Mouse (Mus musculus) heart, adult 11 months (tissue): ENCODE results near the gene Nos1.

ENCODE experiments used
- DNase-seq: peaks from one replicate; pipeline ENCODE4 v3.0.0; 2022

The Nos1 gene

DNA sequence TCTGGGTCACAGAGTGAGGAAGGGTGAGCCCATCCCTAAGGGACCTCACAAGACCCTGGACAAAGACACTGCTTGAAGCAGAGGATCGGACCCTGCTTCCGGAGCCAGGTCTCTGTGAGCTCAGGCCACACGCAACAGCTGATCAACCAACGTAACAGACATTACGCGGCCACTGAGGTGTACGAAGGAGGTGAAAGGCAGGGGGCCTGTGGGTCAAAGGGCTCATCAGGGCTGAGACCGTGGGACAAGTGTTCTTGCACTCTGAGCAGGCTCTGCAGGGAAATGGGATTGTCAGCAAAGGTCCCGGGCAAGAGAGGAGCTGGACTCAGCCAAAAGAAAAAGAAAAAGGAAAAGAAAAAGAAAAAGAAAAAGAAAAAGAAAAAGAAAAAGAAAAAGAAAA is 186.1 kb downstream of the Nos1 start:
- DNase-seq = no peak

DNA sequence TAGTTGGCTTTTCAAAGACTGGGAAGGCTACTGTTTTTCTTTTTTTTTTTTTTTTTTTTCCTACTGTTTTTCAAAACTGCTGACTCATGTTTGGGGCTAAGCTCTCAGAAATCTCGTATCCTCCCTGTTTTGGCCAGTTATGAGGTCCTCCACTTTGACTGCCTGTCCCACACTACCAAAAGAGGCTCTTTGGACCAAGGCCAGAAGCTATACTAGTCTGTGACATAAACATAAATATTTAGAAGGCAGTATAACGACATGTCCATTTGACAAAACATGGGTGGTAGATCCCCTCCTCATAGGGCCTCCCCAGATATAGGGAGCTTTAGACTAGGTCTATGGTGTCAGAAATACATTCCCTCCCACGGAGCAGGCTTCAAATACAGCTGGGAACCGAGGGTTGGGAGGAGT is 186.8 kb downstream of the Nos1 start:
- DNase-seq = no peak

DNA sequence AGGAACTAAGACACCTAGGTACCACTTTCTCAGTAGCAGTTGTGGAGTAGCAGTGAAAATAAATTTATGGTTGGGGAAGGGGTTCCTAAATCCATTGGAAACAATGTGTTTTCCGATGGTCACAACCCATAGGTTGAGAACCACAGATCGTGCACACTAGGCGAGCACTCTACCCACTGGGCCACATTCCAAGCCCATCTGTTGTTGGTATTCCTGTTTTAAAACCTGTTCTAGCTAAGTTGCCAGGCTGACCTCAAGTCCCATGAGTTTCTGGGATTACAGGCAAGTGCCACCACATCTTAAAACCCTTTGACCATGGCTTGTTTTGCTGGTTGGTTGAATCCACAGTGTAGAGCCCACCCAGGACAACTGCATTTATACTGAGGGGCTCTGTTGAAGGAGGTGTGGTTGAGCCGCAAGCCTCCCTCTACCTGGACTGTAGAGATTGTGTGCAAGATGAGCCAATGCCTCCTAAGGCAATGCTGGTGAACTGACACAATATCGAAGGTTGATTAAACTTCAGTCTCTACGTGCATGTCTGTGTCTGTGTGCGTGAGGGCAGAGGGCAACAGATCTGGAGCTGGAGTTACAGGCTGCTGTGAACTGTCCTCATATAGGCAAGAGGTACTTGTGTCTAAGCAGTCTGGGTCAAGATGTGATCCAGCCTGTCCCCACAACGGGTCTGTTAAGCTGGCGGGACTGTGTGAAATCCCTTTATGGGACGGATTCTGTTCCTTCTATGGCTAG is 189.0 kb downstream of the Nos1 start:
- no peak for DNase-seq

DNA sequence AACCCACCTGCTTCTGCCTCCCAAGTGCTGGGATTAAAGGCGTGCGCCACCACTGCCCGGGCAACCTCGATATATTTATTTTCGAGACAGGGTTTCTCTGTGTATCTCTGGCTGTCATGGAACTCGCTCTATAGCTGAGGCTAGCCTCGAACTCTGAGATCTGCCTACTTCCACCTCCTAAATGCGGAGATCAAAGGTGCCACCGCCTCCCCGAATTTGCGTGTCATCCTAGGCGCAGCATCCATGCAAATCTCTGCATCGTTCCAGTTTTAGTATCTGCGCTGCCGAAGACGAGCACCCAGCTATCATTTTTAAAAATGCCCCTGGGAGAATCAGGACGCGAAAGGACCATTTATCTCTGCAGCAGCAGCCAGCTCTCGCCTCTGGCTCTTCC is 195.4 kb downstream of the Nos1 start:
- DNase-seq = no peak

DNA sequence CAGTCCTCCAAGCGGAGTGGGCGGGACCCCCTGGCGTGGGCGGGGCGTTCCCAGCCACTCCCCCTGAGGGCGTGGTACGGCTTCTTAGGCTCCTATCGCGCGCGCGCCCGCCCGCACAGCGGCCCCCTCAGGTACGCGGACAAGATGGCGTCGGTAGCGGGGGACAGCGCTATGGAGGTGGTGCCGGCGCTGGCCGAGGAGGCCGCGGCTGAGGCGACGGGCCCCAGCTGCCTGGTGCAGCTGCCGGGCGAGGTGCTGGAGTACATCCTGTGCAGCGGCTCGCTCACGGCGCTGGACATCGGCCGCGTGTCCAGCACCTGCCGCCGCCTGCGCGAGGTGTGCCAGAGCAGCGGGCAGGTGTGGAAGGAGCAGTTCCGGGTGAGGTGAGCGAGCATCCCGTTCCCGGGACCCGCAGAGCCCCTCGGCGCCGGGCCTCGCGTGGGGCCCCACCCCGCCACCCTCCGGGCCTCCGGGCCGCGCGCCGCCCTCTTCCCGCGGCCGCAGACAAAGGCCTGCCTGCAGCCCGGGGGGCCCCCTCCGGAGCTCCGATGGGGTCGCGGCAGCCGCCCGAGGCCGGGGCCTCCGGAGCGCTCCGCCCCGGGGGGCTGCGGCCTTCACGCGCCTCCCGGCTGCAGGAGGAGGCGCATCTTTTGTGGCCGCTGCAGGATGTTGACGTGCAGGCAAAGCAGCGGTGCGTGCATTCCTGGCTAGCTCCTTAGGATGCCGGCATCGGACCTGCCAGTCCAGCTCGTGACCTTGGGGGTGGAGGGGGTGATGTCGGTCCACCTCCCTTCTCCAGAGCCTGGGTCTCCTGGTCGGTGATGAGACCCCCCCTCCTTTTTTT is 196.0 kb downstream of the Nos1 start, which contains the start of gene Fbxo21:
Gene Fbxo21 (plus strand): TSS at position 74 of the 844 bp plus-strand sequence.
- DNase-seq = peak; percentile 100

DNA sequence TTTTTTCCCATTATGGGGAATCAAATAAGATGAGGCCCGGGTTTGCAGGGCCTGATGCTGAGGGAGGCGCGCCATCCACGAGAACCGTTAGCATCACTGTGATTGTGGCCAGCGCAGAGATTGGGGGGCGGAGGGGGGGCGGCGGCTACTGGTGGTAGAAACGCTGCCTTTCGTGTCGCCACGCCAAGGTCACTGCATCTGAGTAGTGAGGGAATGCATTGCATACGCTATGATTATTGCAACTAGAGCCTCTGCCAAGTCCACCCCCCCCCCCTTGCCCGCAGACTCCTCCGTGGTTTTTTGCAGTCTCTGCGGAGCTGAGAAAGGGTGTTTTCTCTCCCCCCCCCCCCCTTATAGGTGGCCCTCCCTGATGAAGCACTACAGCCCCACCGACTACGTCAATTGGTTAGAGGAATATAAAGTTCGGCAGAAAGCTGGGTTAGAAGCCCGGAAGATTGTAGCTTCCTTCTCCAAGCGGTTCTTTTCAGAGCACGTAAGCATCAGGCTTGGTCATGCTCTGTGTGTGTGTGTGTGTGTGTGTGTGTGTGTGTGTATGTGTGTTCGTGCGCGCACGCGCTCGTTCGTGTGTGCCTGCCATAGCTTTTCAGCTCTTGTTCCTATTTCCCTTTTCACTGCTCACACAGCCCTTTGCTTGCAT is 196.8 kb downstream of the Nos1 start:
- peak; percentile 92 for DNase-seq

DNA sequence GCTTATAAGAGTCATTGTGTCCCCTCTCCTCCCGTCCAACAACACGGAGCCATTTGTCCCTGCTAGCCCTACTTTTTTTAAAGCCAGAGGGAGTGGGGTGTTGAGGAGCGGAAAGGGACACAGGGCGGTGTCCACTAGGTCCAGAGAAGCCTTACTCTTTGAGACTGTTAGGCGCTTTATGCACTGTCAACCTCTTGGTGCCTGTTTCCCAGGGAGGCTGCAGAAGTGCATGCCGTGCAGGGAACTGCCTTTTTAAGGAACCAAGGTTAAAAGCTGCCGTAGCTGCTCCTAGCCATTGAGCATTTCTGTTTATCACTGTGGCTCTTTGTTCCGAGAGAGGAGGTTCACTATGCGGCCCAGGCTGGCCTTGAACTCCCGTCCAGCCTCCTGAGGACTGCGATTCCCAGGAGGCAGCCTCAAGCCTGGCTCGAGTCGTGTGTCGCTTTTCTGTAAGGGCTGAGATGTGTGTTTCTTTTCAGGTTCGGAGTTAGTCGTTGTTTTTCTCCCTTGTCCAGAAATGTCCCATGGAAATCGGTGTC is 197.4 kb downstream of the Nos1 start:
- no peak for DNase-seq

DNA sequence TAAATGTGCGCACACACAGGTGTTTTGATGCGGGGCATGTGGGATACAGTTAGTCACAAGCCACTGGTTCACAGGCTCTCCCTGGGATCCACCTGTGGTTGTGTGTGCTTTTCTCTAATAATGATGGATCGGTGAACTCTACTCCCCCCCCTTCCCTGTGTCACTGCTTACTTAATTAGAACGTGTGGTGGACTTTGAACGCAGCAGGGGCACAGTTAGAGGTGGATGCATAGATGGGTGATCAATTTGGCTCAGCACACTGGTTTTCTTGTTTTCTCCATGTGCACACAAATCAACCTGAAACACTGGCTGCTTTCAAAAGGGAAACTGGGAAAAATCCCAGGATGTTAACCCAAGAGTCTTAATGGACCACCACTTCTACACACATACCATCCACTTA is 198.2 kb downstream of the Nos1 start:
- no peak for DNase-seq

DNA sequence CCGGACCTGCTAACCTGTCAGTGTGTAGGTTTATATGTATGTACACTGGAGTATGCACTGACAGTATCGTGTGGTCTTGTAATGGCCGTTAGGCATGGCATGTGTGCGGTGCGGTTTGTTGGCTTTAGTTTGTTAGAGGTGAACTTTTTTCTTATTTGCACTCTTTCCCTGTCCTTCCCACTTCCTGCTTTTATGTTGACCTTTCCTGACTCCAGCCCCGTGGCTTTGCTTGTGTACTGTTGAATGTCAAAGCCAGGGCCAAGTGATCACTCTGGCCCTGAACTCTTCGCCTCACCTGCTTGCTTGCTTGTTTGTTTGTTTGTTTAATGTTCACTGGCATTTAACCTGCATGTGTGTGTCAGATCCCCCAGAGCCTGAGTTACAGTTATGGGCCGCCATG is 200.1 kb downstream of the Nos1 start:
- no peak for DNase-seq

DNA sequence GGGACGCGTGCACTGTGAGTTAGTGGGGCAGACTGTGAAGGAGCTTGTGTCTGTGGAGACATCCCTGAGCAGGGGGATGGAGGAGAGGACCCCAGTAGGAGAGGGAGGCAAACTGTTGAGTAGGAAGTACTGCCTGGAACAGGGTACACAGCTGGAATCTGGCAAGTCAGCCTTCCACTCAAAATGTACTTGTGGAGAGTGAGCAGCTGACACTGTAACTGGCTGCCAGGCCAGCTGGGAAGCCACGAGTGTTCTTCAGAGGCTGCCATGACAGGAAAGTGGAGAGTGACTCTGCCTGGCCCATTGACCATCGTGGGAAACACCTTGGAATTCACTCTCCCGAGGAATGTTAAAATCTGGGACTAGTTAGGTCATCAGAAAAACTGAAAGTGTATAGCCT is 201.1 kb downstream of the Nos1 start:
- DNase-seq = no peak

DNA sequence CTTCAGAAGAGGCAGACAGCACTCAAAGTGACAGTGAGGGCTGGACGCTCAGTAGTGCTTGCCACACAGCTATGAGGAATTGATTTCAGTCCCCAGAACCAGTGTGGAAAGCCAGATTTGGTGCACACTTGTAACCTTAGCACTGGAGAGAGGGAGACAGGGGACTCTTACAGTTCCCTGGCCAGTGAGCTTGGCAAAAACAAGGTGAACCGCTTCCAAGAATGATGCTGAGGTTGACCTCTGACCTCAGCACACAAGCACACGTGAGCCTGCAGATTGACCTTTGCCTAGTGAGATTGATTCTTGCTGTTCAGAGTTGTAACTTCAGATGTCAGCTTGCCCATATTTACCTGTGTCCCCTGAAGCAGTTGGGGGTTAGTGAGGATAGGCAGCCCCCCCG is 205.5 kb downstream of the Nos1 start:
- DNase-seq = no peak

DNA sequence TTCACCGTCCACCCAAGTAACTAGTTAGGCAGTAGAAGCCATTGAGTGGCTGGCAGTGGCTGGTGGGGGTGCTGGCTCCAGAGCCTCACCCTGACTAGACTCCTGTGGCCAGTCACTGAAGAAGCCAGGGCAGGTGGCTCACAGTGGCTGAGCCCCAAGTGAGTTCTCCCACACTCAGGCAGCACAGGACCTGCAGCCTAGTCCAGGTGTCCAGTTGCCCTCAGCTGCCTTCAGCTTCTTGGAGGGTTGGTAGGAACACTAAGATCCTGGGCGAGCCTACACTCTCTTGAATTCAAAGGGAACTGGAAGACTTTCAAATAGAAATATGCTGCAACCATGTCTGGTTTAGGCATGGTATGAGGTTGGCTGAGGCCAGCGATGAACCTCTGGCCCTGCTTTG is 207.1 kb downstream of the Nos1 start:
- DNase-seq = no peak

DNA sequence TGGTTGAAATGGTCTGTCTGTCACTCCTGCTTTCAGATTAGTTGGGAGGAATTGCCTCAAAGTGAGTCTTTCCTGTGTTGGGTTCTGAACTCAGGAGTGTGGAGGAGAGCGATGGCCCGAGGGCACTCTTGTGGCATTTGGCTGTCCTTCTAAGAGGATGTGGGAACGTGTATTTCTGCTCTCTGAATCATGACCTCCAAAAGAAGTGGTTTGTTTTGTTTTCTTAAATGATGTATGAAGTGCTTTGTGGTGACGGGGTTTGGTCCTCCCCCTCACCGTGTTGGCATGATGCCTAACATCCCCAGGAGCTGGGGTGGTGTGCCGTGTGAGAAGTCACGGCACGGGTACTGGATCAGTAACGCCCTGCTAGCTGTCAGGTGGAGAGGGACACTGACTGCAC is 207.5 kb downstream of the Nos1 start:
- no peak for DNase-seq

DNA sequence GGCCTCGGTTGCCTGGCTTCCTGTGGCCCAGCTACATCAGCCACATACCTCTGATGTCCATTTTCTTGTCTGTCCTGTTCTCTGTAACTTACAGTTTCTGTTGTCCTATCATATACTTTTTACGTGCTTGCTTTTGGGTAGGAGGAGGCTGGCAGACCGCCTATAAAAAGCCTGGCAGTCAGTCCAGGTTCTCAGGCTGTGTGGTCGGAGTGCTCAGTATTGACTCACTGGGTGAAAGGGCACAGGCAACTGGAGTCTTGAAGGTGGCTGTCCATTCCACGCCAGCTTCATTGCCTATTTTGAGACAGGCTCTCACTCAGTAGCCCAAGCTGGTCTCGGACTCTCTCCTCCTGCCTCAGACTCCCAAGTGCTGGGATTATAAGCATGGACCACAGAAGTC is 208.9 kb downstream of the Nos1 start:
- DNase-seq = peak; percentile 97

DNA sequence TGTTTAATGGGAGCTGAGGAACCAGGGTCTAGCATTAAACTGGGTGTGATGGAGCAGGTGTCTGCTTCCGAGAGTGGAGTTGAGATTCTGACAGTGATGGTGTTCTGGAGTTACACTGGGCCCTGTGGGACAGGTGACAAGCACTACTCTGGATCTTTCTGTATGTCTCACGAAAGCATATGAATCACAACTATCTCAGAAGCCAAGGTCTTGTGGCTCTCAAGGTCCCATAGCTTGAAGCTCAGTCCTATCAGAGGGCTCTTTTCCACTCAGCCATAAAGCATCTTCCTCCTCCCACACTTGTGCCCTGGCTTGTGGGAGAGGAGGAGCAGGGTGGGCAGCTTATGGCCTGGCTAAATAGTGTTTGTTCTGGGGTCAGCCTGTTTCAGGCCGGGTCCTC is 210.1 kb downstream of the Nos1 start:
- DNase-seq = no peak

DNA sequence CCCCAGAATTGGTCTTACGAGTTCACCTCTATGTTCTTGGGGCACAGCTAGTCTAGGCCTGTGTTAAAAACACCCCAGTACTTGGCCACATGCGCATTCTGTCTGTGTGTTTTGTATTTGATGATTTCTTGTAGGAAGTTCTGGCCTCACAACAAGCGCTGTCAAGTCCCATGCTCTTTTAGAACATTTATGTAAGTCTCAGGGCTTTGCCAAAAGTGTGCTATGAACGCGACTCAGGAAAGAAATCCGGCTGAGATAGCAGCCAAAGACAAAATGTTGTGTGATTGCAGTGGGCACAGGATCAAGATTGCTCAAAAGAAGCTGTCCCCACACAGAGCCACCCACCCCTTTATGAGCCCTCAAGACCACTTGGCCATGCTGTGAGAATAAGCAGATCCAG is 212.7 kb downstream of the Nos1 start:
- no peak for DNase-seq

DNA sequence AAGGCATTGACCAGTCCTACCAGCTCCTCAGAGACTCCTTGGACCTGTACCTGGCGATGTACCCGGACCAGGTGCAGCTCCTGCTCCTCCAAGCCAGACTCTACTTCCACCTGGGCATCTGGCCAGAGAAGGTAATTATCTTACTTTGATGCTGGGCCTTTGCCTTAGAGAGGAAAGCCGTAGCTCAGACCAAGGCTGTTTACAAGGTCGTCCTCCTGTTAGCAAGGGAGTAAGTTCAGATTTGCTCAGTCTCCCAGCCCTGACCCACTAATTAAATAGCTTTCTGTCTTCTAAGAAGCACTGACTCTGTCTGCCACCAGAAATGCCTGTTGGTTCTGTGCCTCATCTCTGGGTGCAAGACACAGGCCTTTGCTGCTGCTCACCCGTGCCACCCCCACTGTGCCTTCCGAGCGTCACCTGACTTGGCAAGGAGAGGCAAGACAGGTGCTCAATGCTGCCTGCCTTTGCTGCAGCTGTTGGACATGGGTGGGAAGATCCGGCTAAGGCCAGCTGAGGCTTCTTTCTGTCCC is 214.6 kb downstream of the Nos1 start:
- DNase-seq = no peak

DNA sequence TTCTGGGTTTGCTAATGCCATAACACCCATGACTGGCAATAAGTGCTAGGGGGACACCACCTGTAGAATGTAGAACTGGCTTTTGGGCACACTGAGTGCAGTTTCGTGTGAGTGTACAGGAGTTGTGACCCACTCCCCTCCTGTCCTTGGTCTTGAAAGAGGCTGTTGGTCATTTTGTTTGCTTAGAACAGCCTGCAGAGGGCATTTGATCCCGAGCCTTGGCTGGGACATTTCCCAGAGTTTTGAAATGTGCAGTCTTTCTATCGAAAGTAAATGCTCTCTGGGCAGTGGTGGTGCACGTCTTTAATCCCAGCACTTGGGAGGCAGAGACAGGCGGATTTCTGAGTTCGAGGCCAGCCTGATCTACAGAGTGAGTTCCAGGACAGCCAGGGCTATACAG is 215.1 kb downstream of the Nos1 start:
- no peak for DNase-seq

DNA sequence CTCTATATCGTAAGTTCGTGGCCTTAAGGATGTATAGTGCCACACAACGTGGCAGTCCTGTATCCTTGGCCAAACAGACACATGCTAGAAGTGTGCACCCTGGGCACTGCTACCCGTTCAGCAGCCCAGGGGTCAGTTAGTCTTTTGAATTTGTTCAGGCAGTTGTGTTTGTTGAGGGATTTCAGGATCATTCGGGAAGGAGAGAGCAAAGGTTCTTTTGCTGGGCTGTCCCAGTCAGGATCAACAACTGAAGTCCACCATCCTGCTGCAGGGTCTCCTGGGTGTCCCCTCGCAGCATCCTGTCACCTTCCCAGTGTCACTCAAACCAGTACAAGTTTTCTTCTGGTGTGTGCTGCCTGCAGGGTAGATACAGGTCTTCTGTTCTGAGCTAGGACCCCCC is 215.7 kb downstream of the Nos1 start:
- DNase-seq = no peak

DNA sequence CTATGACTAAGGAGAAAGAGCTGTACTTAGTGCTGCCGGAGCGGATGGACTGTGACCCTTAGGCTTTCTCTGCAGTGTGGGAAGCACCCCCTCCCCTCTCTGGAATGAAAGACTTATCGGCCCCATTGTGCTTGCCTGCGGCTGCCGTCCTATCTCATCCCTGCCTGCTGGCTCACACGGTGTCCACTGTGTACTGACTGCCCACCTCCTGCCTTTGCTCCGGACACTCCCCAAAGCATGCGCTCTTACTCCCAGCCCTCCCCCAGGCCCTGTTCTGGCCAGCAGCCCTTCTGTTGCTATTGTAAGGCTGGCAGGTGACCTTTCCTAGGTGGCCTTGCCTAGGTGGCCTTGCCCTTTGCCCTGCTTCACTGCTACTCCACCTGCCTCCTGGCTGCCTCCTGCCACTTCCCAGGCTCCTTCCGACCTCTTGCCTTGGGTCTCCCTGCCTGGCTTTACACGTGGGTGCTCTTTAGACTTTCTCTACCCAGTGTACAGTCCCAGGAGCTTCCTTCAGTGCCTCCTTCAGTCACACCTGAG is 216.7 kb downstream of the Nos1 start:
- peak; percentile 97 for DNase-seq

DNA sequence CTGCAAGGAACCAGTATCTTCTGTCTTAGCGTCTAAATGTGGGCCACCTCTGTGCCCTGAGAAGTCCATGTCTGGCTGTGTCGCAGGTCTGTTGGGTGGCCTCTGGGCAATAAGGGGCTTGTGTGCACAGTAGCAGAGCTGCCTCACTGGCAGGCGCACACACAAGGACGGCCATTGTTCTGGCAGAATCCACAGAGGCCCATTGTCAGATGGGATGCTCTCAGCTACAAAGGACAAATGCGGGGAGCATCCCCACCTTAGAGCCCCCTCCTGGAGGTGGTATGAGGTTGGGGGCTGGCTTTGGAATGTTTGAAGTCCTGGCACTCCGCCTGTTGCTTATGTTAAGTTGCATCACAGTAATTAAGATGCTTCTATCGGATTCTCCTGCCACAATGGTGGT is 218.2 kb downstream of the Nos1 start:
- DNase-seq = no peak

DNA sequence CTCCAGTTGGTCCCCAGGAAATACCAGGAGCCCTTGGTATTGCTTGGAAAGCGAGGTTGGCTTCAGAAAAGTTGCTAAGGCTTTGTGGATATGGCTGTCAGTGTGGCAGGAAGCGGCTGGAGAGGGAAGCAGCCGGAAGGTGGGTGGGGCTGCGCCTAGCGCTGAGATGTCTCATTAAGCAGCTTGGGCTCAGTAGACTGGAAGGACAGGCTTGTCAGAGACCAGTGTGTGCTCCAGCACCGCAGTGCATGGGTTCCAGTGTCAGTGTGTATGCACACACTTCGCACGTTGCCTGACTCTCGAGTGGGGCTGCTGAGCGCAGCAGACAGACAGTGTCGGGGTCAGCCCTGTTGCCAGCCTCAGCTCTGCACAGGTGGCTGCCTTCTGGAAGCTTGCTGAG is 218.8 kb downstream of the Nos1 start:
- no peak for DNase-seq

DNA sequence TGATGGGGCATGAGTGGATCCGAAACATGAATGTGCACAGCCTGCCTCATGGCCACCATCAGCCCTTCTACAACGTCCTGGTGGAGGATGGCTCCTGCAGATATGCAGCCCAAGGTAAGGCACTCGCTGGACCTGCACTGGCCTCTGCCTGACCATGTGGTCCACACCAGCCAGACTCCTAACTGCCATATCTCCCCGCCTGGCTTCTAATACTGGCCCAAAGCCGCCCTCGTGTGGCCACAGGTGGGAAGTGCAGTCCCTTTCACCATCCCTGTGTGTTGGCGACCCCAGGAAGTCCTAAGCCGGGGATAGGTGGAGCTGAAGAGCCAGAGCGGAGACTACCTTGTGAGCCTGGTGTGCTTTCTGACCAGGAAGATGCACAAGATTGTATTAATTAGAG is 221.2 kb downstream of the Nos1 start:
- peak; percentile 96 for DNase-seq
